Mouse (Mus musculus) left cerebral cortex, adult 18-20 months (tissue): ENCODE measurements around the gene St14. TPM values are rescaled to one million over a fixed set of nuclear protein-coding genes. Genes with fewer than 3 reads are reported as not detected.
"Not testable (repeated sequence)": the region's sequence is repeated elsewhere in the genome, so short reads cannot be mapped to it uniquely, and the experiment has no call there.

Source experiments
- DNase-seq, 2 experiments: peaks; one replicate each; pipeline ENCODE4 v3.0.0; 2021 to 2022; ENCODE audit warnings: low spot score in 2 of 2, mixed read lengths in 1 of 2
- long read RNA-seq, 2 experiments: library from polyadenylated mRNA; stranded (forward); transcript quantifications; one replicate each; pipeline ENCODE4 v2.0.0; 2021
- total RNA-seq, 2 experiments: library from RNA; stranded (reverse); gene quantifications; 2 replicates each; pipeline ENCODE4 v1.2.3; 2021

The St14 gene
- total RNA-seq = 1 to 10 TPM; 1.1 to 1.2 TPM
- long read RNA-seq, experiment 1, partial matches to known transcripts = 0 of 2 reads
- long read RNA-seq, experiment 1, other reads (novel, unspliced or antisense) = 0 of 2 reads
- long read RNA-seq, experiment 2 = 0 reads

DNA sequence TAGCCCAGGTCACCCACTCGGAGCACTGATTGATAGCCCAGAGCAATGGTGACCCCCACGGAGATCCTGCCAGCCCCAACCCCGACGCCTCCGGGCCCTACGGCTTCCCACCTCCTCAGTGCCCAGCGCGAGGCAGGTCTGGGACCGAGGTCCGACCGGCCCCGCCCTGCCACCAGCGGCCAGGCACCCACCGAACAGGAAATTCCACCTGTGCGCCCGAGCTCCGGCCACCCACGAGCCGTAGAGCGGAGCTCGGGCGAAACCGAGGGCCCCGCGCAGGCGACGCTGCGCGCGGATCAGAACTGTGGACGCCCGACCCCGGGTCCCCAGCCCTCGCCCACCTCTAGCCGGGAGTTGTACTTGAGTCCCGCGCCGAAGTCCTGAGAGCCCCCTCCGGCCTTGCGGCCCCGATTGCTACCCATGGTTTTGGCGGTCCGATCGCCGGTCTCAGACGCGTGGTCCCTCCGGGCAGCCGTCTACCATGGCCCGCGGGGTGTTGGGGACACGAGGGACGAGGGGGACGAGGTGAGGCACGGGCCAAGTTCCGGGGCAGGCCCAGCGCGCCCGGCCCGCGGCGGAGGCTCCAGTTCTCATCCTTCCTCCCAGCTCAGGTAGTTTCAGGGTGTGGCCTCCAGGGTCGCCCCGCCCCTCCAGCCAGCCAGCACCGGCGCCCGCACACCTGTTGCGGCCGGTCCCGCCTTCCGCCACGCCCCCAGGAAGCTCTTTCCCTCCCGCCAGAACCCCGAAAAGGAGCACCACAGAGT, at the start of gene St14:
Gene St14, minus strand, starts transcription at position 649 of the 764 bp plus-strand sequence.
- no peak for DNase-seq

DNA sequence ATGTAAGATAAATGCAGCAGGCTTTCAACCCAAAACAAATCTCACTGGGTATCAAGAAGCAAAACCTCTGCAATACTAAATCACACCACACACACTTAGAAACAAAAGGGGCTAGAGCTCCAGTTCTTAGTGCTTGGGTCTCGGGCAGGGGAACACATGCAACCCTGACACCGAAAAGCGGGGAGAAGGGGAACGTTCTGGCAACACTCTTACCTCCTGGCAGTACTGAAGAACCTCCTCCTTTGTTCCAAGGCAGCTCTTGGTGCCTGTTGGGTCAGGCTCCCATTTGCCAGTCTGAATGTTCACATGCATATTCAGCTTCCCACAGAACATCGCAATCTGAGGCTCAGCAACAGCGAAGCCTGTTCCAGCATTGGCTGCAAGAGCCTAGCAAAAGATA, 46.0 kb upstream of the St14 start:
- DNase-seq = no peak

DNA sequence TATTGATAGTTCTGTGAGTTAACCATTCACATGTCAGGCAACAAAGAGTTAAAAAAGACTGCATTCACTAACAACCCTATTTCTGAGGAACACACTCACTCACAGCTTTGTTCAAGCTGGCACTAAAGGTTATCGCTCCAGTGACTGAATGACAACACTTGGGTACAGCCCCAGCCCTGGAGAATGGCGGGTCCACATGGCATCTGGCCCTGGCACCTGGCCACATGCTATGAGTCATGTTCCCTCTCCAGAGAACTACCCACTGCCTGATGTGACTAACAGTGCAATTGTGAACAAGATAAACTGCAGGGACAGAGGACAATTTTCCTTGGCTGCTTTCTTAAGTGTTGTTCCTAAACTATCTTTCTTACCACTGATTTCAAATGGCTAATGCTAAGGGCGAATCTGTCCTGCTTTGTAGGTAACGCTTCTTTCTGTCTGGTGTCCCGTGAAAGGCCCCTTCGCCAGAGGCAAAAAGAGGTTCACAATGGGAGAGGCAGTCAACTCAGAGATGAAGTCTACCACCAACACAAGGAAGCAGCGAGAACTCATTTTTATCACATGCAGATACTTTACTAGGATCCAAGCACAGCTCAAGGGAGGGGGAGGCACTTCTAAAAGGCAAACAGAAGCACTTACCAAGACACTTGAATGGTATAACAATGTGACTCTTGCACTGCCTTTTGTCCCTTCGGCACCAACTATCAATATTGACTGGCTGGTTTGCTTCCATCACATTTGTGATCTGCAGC, 44.9 kb upstream of the St14 start:
- DNase-seq = peak; percentile 87 to 88

DNA sequence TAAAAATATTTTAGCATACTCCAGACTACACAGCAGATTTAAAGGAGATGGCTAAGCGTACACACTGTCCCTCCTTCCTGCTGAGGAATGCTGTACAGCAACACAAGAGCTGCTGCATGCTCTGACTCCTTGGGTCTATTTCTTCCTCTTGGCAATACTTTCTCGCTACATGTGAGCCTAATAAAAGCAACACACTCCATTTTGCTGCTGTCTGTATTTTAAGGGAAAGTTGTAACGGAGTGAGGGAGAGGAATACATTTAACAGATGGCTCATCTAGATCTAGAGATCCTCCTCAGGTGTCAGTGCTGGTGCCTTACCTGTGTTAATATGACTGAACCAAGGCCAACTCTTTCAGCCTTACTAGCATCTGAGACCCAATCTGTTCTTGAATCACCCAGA, 44.3 kb upstream of the St14 start:
- peak in 1 of 2 experiments; percentile 13 for DNase-seq

DNA sequence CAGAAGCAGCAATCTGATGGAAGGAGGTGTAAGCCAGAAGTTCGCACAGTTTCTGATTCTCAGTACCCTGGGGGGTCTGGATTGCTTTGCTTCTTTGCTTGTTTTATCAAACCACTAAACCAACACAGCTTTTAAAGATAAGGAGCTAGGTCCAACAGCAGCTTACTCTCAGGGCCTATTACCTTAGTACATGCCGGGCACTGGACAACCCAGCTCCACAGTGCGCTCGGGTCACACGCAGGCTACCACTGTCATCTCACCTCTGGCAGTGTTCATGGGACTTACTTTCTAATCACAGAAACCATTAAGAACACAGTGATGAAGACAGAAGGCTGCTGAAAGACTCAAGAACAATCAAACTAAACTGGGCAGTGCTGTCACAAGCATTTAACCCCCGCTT, 43.7 kb upstream of the St14 start:
- DNase-seq = no peak

DNA sequence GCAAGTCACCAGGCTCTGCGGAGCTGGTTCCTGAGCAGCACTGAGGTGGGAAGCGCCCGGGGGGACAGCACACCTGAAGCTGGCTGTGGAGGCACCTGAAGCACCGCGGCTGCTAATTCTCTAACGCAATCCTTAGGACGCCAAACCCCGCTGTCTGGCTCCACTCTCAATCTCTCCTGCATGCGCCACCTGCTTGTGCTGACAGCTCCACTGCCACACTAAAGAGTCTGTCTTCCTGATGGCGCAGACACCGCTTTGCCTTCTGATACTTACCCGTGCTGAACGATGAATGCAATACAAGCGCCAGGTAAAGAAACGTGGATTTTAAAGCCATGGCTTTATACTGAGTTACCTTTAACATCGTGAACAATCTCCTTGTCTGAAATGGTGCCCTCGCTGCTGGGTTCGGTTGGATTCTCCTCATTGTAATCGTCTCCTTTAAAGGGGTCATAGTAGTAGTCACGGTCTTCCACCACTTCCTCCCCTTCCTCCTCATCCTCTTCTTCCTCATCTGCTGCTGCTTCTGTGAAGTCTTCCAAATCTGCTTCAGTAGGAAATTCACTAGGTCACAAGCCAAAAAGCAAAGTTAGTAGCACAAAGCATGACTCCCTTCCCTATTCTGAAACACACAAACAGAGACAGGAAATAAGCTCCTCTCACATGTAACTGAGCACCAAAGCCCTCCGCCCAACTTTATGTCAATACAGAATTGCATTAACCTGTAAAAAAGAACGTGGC, 36.9 kb upstream of the St14 start:
- no peak for DNase-seq

DNA sequence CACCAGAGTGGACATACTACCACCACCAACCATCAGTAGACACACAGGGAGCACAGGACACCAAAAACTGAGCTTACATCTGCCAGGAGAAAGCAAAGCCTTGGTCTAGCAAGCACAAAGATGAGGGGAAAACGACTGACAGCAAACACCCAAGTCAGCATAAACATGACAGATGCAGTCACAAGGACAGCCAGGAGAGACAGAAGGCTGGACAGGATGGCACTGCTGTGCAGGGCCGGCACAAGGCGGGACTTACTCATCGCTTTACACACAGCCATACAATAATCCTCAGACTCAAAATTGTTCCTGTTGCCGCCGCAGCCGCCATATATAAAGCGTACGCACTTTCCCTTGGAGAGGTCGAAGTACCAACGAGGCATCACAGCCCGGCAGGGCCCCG, 35.7 kb upstream of the St14 start:
- no peak for DNase-seq

DNA sequence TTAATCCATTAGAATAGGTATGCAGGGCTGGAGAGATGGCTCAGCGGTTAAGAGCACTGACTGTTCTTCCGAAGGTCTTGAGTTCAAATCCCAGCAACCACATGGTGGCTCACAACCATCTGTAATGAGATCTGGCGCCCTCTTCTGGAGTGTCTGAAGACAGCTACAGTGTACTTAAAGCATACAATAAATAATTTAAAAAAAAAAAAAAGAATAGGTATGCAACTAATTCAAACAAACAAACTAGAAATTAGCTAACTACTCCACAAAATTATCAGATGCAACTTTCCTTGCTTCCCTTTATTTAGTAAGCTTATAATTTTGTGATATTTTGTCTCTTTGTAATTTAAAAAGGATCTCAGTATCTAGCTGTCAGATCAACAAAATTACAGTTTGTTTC, 33.9 kb upstream of the St14 start:
- not testable (repeated sequence) for DNase-seq

DNA sequence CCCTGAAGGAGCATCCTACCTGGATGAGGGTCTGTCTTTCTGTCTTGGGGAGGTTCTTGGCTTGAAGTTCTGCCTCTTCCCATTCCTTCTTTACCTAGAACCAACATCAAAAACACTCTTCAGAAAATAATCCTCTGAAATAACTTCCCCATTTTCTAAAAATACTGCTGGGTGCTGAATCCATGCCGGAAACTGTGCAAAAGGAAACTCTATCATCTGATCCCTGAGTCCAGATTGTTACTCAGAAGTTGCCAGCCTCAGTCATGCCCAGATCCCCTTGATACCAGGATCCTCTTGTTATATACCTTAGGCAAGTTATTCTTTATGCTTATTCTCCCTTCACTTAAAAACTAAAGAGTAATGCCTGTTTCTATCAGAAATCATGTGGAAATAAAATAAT, 31.7 kb upstream of the St14 start:
- no peak for DNase-seq

DNA sequence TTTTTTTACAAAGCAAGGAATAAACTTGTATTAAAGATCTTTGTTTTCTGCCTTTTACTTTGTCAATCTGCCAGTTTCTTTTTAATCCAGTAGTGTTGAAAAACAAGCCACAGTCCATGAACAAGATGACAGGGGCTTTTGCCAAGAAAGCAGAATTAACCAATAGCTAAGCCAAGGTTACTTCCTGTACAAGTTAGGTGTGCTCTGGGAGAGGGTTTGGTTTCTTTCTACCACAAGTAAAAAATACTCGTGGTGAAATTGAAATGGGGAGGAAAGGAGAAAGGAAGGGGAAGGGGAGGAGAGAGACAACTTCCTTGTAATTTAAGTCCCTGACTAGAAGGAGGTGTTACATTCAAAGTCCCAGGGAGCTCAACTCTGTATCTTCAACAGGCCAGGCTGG, 31.3 kb upstream of the St14 start:
- DNase-seq = no peak

DNA sequence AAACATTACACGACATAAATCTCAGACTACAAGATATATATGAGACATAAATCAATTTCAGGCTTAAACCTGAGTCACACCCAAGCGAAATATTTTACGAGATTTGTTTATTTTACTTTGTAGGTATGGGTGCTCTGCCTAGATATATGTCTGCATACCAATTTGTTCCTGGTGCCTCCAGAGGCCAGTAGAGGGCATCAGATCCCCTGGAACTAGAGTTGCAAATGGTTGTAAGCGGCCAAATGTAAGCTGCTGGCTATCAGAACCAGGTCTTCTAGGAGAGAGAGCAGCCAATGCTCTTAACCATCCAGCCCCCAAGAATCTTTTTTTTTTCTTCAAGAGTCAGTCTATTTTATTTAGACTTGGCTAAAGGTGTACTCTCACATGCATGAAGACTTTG, 28.3 kb upstream of the St14 start:
- no peak for DNase-seq

DNA sequence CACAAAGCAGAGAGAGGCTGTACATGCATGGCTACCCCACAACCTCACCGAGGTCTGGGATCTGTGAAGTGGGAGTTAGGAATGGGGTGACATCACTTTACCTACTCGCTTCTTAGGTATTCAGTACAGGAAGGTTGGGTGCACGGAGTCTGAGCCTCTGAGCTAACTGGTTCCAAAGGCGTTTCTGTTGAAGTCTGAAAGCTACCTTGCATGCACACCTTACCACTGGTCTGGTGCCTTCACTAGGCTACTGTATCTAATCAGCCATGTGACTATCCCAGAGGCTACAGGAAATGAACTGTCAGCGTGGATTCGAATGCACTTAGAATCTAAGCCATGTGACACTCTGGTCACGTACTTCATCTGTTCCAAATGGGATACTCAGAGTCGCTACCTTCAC, 24.9 kb upstream of the St14 start:
- no peak for DNase-seq

DNA sequence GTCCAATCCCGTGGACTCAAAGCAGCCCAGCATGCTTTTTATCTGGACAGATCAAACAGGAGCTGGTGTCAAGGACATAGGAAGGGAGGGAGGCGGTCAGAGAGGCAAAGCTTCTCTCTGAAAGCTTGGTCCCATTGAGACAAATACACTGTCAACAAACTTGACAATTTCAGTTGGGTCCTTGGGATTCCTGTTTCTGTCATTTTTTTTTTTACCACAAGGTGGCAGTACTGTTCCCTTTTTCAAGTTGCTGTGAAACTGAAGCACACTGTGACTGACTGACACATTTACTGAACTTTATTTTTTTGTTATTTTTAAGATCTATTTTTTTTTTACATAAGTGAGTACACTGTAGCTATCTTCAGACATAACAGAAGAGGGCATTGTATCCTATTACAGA, 19.4 kb upstream of the St14 start:
- DNase-seq = no peak

DNA sequence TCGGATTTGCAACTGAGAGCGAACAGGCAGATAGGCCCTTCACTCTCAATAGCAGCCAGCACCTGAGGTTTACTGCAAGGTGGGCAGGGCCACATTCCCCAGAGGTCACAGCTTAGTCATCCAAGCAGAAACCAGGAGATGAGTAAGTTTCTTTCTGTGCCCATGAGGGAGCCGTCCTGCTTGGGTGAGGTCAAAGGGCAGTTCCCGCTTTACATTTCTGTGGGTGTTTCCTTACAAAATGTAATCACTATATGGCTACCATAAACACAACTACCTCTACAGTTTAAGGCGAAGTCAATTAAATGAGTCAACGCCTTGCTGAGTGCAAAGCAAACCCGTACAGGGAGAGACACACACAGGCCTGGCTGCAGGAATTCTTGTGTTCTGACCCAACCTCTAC, 16.5 kb upstream of the St14 start:
- no peak for DNase-seq

DNA sequence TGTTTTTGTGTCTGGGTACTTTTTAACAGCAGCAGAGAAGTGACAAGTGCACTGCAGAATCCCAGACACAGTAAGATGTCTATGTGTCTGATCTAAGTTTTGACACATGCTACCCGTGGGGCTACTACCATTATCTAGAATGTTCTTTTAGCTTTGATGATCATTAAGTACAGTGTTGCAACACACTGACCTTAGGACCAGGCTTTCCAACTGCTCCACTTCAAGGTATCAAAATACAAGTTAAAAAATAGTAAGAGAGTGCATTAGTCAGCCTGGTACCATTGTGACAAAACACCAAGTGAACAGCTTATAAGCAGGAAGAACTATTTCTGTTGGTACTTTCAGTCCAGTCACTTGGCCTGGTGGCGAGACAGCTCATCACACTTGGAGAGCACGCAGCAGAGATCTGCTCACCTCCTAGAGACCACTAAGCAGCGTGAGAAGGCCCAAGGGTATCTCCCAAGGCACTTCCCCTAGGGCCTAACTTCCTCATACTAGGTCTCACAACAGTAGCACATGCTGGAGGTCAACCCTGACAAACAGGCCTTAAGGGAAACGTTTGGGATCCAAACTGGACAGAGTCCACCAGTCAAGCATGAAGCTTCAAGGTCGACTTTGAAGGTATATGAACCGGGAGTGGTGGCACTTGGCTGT, 13.7 kb upstream of the St14 start:
- no peak for DNase-seq

DNA sequence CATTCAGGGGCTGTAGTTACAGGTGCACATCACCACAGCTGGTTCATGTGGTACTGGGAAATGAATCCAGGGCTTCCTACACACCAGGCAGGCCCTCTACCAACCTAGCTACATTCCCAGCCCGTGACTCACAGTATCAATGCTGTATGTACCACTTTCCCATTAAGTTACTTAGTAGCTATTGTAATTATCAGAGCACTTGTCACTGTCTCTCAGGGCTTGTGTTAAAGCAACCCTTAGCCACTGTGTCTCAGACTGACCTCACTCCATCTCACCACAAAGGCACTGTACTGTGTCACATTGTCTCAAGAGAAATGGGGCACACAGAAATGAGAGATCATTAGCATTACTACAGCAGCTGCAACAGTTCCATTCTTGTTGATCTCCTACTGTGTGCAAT, 11.3 kb upstream of the St14 start:
- no peak for DNase-seq

DNA sequence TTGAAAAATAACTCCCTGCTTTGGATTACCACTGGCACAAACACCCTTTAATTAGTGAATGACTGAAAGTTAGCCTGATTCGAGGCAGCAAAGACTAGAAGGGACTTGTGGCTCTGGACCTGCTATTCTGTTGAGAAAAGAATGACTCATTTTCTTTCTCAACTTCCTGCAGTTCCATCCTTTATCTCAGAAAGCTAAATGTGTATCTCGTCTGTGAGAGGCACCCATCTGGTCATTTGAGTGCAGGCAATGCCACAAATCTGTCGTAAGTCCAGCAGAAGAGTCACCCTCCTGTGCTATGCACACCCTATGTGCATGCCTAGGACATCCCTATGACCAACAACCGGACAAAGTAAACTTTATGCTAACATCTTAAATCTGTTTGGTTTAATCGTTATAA, 1.5 kb upstream of the St14 start:
- no peak for DNase-seq

DNA sequence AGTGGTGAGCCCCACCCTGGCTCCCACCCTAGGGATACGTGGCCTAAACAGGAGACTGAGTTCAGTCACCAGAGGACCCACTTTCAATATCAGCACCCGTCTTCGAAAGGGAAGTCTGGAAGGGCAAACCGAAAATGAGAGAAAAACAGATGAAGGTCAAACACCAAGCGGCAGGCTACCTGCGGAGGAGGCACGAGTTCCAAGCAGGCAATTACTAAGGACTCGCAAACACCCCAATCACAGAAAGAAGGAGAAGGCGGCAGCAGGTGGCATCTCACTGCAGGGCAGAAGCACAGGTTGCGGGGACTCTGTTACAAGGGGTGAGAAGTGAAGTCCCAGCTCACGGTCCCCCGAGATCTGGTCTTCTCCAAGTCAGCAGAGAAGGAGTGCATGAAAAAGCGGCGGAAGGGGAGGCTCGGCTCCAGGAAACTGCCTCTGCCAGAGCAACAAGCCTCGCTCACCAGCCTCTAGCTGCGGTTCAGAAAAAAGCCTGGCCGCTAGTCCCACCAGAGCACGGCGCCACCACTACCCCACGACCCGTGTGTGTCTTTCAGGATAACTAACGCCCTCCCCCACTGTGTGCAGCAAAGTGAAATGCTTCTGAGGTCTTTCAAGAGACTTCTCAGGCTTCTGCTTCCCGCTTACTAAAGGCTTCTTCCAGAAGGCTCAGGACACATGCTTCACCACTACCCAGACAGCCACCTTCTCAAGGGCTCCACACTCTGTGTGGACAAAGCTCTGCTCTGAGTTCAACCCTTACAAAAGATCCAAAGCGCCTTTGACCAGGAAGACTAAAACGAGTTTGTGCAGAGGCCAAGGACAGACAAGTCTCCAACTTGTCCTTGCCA, 1.1 kb downstream of the St14 start:
- DNase-seq = no peak

DNA sequence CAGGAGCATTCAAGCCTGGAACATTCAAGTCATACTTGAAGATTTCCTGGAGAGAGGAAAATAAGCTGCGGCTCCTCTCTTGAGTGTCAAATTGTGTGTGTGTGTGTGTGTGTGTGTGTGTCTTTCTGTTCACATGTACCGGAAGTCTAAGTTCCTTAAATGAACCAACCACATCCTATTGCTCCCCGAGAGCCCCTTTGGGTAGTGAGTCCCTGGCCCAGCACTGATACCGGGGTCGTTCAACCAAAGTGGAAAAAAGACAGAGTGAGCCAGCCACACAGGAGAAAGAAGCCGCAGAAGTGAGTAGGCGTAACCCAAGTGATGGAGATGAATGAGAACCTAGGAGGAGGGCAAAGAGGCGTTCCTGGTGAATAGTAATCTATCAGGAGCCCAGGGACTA, 1.7 kb downstream of the St14 start:
- no peak for DNase-seq

DNA sequence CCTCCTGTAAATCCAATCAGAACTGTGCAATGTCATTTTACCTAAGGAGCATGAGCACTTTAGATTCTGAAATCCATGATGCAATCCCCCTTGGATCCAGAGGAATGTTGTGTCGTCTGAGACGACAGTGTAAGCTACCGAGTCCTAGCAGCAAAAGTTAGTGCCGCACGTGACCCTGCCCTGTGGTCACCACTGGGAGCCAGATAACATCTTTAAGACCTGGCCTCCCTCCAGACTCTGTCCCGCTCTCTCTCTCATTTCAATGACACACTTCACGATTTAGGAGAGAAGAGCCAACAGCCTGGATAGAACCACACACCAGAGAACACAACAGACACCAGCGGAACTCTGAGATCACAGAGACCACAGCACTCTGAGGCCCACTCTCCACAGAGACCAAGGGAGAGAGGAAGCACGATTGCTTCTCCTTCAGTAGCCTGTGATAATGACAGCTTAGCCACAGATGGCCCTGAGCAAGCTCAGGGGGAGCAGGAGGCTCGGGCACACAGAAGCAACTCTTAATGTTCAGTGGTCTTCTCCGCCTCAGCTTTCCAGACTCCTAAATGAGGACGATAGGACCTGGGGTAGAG, 3.7 kb downstream of the St14 start:
- no peak for DNase-seq
